Mouse (Mus musculus) kidney, adult 2 months (tissue): ENCODE data around the gene Man1a2.

Experiments used
- CTCF ChIP-seq: fragments of 200-500 bp; conservative IDR thresholded peaks from 2 replicates; pipeline ENCODE4 v1.5.1; 2011; ENCODE audit warnings: low read depth, mild to moderate bottlenecking, control low read depth, low read length, moderate library complexity, mixed read lengths; ENCODE audit not compliant: insufficient read depth, insufficient read length
- POLR2A ChIP-seq: fragments of 200-500 bp; IDR thresholded peaks from one replicate; pipeline ENCODE4 v1.6.1; 2011; ENCODE audit warnings: low read depth, low read length, control low read depth

DNA sequence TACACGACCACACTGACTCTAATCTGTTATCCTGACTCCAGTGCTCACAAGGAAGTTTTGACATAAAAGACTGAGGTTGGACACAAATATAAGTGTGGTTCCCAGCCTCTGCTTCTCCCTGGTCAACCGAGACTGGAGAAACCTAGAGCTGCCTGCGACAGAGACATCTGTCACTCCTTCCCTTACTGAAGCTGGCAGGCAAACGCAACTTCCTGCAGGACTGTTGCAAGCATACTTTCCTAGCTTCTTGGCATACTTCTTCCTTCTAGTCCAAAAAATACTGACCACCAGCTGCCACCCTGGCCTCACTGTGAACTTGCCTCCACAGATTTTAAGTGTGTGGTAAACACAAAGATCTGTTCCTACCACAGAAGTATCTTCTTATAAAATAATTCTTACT is 66.8 kb downstream of the Man1a2 start:
- TF ChIP-seq CTCF: no peak
- TF ChIP-seq POLR2A: no peak
